Mouse (Mus musculus) mature B cell (primary cell): Measurements from ENCODE around the gene Fkbp5.

Source experiments
- in situ Hi-C: fragments of 300-500 bp; cut with MboI; formaldehyde crosslinking; loops from 2 replicates; pipeline ENCODE4 v1.14.3; 2019

Gene Fkbp5

GRCm38 (mm10) chr17:28506895-28507294 is 10.4 kb downstream of the Fkbp5 start:
- in situ Hi-C loops = no loop called here

- in situ Hi-C loops = no loop called here
Measured at GRCm38 (mm10) chr17:28505591-28505990, 11.7 kb downstream of the Fkbp5 start.

- in situ Hi-C loops = no loop called here
Measured at GRCm38 (mm10) chr17:28504182-28504581, 13.1 kb downstream of the Fkbp5 start.

GRCm38 (mm10) chr17:28502196-28502821 is 15.0 kb downstream of the Fkbp5 start:
- in situ Hi-C loops = no loop called here

- in situ Hi-C loops = no loop called here
Measured at GRCm38 (mm10) chr17:28500465-28500864, 16.9 kb downstream of the Fkbp5 start.

GRCm38 (mm10) chr17:28499190-28499589 is 18.1 kb downstream of the Fkbp5 start:
- in situ Hi-C loops = no loop called here

GRCm38 (mm10) chr17:28495832-28496231 is 21.5 kb downstream of the Fkbp5 start:
- in situ Hi-C loops = no loop called here

- in situ Hi-C loops = no loop called here
Measured at GRCm38 (mm10) chr17:28491035-28491770, 26.1 kb downstream of the Fkbp5 start.

- in situ Hi-C loops = no loop called here
Measured at GRCm38 (mm10) chr17:28488258-28489013, 28.9 kb downstream of the Fkbp5 start.

- in situ Hi-C loops = no loop called here
Measured at GRCm38 (mm10) chr17:28487584-28488257, 29.6 kb downstream of the Fkbp5 start.

GRCm38 (mm10) chr17:28486720-28487119 is 30.6 kb downstream of the Fkbp5 start:
- in situ Hi-C loops = no loop called here

- in situ Hi-C loops = no loop called here
Measured at GRCm38 (mm10) chr17:28485977-28486400, 31.3 kb downstream of the Fkbp5 start.

GRCm38 (mm10) chr17:28485446-28485948 is 31.8 kb downstream of the Fkbp5 start:
- in situ Hi-C loops = no loop called here

- in situ Hi-C loops = loop anchor here (5.0 kb wide), 1 partner anchor 37 kb away; no protein-coding TSS in a partner anchor
Measured at GRCm38 (mm10) chr17:28484704-28485445, 32.5 kb downstream of the Fkbp5 start.

GRCm38 (mm10) chr17:28477421-28477820 is 39.9 kb downstream of the Fkbp5 start:
- in situ Hi-C loops = no loop called here

GRCm38 (mm10) chr17:28476441-28476840 is 40.9 kb downstream of the Fkbp5 start:
- in situ Hi-C loops = no loop called here

- in situ Hi-C loops = no loop called here
Measured at GRCm38 (mm10) chr17:28475593-28476325, 41.6 kb downstream of the Fkbp5 start.

- in situ Hi-C loops = no loop called here
Measured at GRCm38 (mm10) chr17:28472696-28473095, 44.6 kb downstream of the Fkbp5 start.

GRCm38 (mm10) chr17:28470876-28471275 is 46.5 kb downstream of the Fkbp5 start:
- in situ Hi-C loops = no loop called here

GRCm38 (mm10) chr17:28467749-28468148 is 49.6 kb downstream of the Fkbp5 start:
- in situ Hi-C loops = no loop called here
